Mouse (Mus musculus) bone marrow macrophage, adult 2 months (primary cell): ENCODE results near the gene Cyb561d2. TPM values are rescaled to one million over a fixed set of nuclear protein-coding genes. Genes with fewer than 3 reads are reported as not detected.
"Not testable (repeated sequence)": the region's sequence is repeated elsewhere in the genome, so short reads cannot be mapped to it uniquely, and the experiment has no call there.

ENCODE experiments used
- H3K27ac ChIP-seq: 2 replicates; pipeline ENCODE4 v1.5.1; 2012; ENCODE audit warnings: low read depth, low read length; ENCODE audit not compliant: insufficient read depth
- H3K4me1 ChIP-seq: 2 replicates; pipeline ENCODE4 v1.6.1; 2012; ENCODE audit warnings: low read length; ENCODE audit not compliant: control insufficient read depth, insufficient read depth
- H3K4me3 ChIP-seq: 2 replicates; pipeline ENCODE4 v1.5.1; 2012; ENCODE audit warnings: mild to moderate bottlenecking, low read length, moderate library complexity; ENCODE audit not compliant: insufficient read depth
- CTCF ChIP-seq: IDR thresholded peaks from 2 replicates; pipeline ENCODE4 v1.5.1; 2012; ENCODE audit warnings: low read depth, mild to moderate bottlenecking, low read length, moderate library complexity
- POLR2A ChIP-seq: IDR thresholded peaks from 2 replicates; pipeline ENCODE4 v1.6.1; 2012; ENCODE audit warnings: mild to moderate bottlenecking, low read depth, low read length, borderline replicate concordance
- polyA plus RNA-seq: library from polyadenylated mRNA; stranded (reverse); fragments of >200 nt; gene quantifications from 2 replicates; pipeline ENCODE4 v1.2.4, GENCODE M21; 2012; ENCODE audit not compliant: missing spikeins, insufficient read depth, insufficient read length

The Cyb561d2 gene
- polyA plus RNA-seq, 1 experiment, result 18.9 TPM

DNA sequence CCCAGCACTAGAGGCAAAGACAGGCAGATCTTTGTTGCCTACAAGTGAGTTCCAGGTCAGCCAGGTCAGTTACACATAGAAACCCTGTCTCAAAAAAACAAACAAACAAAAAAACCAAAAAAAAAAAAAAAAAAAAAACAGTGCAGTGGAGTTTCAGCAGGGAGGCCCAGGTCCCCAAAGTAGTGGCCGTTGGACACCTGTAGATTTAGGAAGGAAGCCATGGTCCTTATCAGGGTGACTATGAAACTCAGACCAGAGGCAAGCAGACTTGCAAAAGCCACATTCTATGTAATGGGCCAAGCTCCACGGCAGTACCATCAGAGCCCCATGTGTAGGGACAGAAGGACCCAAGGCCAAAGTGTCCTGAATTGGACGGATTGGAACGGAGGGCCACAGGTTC, 39.6 kb upstream of the Cyb561d2 start:
- TF ChIP-seq POLR2A (no peak), CTCF (no peak)
- Histone ChIP-seq H3K4me3 (peak overlapping the region; percentile 69), H3K4me1 (peaks cover 19% of the 10 kb centered on the region), H3K27ac (peak overlapping the region; percentile 84; the same call in 1 of the 2 replicates)

DNA sequence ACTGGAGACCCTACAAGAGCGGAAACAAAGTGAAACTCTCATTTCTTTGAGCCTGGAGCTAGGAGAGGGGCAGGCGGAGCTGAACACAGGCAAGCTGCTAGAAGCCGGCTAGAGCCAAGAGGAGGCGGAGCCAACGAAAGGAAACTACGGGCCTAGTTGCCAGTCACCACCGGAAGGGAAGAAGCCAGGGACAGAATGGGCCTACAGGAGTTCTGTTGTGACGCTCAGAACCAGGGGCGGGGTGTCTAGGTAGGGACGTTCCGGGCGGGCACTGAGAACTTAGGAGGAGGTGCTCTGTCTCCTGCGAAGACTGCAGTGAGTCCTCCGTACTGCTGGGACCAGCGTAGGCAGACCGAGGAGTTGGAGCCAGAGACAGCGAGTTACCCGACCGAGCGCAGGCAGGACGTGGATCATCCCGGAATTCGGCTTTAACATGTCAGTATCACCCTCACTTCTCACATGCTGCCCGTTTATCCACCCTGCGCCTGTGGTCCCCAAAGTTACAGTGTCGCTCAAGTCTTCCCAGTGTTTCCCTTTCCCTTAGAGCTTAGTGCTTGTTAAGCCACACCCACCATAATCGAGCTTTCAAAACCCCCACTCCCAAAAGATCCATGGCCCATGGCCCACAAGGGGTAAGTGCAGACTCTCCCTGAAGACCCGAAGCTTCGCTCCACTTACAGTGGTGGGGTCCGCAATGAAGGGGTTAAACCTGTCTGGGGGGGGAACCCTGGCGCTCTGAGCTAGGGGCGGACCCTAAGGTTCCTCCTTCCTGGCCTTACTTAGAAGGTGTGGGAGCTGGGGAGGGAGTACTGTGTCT, 38.7 kb upstream of the Cyb561d2 start, which contains the start of gene Hyal3:
Gene Hyal3 (plus strand): TSS at position 318 of the 817 bp plus-strand sequence.
- Histone ChIP-seq H3K4me1 (peaks cover 17% of the 10 kb centered on the region), H3K27ac (peak within 1 kb of the TSS; percentile 84), H3K4me3 (peak within 1 kb of the TSS; percentile 69)
- TF ChIP-seq CTCF (0 out of 2 replicates have a peak, but pooled peaks have one; percentile 8), POLR2A (0 out of 2 replicates have a peak, but pooled peaks have one; percentile 75)

DNA sequence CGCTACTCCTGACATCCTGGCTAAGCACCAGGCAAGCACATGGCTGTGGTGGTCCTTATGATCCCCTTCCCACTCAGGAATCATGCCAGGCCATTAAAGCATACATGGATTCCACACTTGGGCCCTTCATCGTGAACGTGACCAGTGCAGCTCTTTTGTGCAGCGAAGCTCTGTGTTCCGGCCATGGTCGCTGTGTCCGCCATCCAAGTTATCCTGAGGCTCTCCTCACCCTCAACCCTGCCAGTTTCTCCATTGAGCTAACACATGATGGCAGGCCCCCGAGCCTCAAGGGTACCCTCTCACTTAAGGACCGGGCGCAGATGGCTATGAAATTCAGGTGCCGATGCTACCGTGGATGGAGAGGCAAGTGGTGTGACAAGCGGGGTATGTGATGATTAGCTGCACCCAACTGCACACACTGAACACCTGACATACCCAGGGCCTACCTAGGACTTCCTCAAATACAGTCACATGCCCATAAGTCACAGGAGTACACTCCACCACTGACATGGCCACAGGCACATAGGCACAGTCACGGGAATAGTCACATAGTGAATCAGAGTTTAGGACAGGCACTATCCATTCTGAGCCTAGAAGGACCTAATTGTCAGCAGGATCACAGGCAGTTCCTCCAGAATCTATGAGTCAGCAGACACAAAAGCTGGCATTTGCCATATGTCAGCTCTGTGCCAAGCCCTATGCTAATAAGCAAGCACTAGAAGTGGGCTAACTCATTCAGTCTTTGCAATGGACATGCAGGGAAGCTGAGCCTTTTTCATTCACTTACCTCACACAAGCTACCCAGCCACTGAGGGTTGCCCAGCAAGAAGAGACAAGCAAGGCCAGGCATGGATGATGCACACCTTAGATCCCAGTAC, 37.3 kb upstream of the Cyb561d2 start:
- Histone ChIP-seq H3K27ac (peak overlapping the region; percentile 84), H3K4me3 (peak overlapping the region; percentile 2; the same call in 1 of the 2 replicates), H3K4me1 (peaks cover 25% of the 10 kb centered on the region)
- TF ChIP-seq POLR2A (no peak), CTCF (no peak)

DNA sequence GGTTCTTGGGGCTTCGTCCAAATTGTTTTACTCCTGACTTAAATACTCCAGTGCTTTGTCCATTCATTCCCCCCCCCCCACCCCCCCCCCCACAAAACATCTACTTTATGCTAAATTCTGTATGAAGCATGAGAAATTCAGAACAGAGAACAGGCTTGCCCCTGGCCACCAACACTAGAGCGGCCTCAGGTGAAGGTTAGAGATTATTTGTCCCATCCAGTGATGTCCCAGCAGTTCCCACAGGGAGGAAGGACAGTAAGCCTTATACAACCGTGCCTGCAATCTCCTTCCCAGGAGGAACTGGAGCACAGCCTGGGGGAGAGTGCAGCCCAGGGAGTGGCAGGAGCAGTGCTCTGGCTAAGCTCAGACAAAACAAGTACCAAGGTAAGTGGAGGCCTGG, 36.6 kb upstream of the Cyb561d2 start, which contains the start of gene Naa80:
Gene Naa80 (plus strand): TSS at position 301 of the 400 bp plus-strand sequence.
- Histone ChIP-seq H3K27ac (peak within 1 kb of the TSS; percentile 84), H3K4me1 (peaks cover 29% of the 10 kb centered on the region), H3K4me3 (peak within 1 kb of the TSS; percentile 2; the same call in 1 of the 2 replicates)
- TF ChIP-seq POLR2A, result no peak

DNA sequence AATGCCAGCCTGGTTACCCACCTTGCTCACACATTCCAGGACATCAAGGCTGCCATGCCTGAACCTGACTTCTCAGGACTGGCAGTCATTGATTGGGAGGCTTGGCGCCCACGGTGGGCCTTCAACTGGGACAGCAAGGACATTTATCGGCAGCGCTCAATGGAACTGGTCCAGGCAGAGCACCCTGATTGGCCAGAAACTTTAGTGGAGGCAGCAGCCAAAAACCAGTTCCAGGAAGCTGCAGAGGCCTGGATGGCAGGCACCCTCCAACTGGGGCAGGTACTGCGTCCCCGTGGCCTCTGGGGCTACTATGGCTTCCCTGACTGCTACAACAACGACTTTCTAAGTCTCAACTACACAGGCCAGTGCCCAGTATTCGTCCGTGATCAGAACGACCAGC, 35.9 kb upstream of the Cyb561d2 start:
- Histone ChIP-seq H3K27ac (no peak overlapping the region), H3K4me1 (peaks cover 34% of the 10 kb centered on the region), H3K4me3 (no peak overlapping the region)
- TF ChIP-seq POLR2A (no peak), CTCF (no peak)

DNA sequence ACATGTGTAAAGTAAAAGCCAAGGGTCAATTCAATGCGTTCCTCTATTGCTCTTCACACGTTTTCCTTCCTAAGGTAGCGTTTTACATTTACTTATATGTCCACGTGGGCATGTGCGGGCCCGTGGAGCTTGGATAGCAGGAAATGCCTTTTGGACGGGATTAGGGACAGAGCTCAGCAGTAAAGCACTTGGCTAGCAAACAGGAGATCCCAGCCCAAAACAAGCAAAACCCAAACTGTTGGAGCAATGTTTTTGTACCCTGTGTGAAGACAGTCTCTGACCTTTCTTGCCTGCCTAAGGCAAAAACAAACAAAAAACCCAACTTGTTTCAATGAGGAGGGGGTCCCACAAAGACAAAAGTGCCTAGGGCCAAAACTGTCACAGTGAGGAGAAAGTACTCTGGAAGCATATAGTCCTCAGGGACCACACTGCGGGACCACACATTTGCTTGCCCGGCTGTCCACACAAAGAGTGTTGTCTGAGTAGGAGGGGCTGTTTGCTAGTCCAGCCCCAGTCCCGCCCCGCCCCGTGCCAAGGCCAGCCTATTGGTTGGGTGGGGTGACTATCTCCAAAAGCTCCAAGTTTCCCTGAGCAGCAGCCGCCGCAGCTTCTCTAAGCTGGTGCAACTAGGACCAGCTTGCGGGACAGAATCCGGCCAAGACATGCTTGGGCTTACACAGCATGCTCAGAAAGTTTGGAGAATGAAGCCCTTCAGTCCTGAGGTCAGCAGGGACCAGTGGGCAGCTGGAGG, 34.5 kb upstream of the Cyb561d2 start, which contains the start of gene Hyal1:
Gene Hyal1 (plus strand): TSS at position 571 of the 751 bp plus-strand sequence.
- Histone ChIP-seq H3K27ac (no peak within 1 kb of the TSS), H3K4me3 (peak within 1 kb of the TSS; percentile 29), H3K4me1 (peaks cover 36% of the 10 kb centered on the region)
- TF ChIP-seq CTCF (no peak), POLR2A (no peak)

DNA sequence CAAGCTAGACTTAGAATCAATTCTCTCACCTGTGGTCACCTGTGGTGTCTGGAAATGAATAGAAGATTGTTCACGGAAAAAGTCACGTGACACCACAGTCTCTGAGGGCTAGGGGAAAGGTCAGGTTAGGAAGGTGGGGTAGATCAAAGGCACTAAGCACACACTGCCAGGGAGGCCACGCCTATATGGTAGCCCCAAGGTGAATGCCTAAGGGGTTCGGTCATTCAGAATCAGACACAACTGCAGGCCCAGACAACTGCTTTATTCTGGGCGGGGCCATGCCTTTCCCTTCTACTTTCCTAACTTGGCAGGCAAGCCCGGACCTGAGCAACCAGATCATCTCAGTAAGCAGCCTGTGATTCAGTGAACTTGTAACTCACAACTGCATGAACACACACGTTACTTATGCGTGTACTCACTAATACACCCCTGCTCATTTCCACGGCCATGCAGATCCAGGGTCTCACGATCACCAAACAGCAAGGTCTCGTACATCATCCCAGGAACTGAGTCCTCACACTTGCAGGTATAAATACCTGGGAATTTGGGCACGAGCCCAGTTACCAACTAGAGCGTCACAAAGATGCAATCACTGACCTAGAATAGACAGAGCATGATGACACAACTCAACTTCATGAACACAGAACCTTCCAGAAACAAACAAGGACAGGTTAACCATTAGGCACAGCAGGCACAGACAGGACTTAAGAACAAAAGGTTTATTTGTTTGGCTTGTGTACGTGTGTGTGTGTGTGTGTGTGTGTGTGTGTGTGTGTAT, 33.8 kb upstream of the Cyb561d2 start:
- TF ChIP-seq CTCF (no peak), POLR2A (no peak)
- Histone ChIP-seq H3K27ac (no peak overlapping the region), H3K4me3 (no peak overlapping the region), H3K4me1 (peaks cover 40% of the 10 kb centered on the region)

DNA sequence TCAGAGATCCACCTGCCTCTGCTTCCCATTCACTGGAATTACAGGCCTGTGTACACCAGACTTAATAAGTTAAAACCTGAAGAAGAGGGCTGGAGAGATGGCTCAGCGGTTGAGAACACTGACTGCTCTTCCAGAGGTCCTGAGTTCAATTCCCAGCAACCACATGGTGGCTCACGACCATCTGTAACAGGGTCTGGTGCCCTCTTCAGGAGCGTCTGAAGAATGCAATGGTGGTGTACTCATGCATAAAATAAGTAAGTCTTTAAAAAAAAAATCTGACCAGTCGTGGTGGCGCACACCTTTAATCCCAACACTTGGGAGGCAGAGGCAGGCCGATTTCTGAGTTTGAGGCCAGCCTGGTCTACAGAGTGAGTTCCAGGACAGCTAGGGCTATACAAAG, 31.8 kb upstream of the Cyb561d2 start:
- H3K27ac ChIP-seq, H3K4me3 ChIP-seq: not testable (repeated sequence)
- H3K4me1 ChIP-seq, result peaks cover 41% of the 10 kb centered on the region

DNA sequence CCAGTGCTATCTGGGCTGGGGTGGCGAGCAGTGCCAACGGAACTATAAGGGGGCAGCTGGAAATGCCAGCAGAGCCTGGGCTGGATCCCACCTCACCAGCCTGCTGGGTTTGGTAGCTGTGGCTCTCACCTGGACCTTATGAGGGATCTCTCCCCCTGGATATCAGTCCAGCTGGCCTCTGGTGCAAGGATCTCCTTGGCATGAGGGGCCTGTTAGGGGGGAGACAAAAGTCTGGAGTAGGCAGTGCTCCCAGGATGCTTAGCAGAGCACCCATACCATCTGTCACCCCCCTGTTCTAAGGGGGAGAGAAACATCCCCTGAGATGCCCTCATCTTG, 30.3 kb upstream of the Cyb561d2 start:
- peaks cover 43% of the 10 kb centered on the region for H3K4me1 ChIP-seq
- no peak overlapping the region for H3K27ac ChIP-seq
- no peak for TF ChIP-seq CTCF
- TF ChIP-seq POLR2A, result no peak
- H3K4me3 ChIP-seq, result no peak overlapping the region
